In the genomic region with DNA sequence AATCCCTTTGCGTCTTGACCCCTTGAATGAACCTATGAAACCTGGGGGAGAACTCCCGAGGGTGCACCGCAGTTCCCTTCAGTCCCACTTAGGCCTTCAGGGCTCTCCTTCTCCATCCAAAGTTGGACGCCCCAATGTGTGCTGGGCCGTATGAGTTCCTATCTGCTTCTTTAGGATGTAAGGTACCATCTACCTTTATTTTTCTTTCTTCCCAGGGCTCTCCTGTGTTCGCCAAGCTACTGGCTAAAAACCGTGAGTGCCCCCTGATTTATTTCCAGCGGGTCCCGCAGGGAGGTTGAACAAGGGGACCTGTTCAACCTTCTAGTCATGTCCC, we compare ENCODE assay signal across 8 mouse cellular contexts. TPM values are rescaled to one million over a fixed set of nuclear protein-coding genes. Genes with fewer than 3 reads are reported as not detected.
DNase-seq lines count a peak whose midpoint lies in the region; ATAC-seq and TF ChIP-seq lines count a peak whose summit lies in the region.
"Had no signal": no experiment of that assay in that cellular context is flagged by ENCODE, and none has a peak within 500 bp of the region (broad histone marks: within the 10 kb centered on the region; RNA-seq: fewer than 3 reads in every experiment).

No protein-coding gene starts in this region.

- peak overlapping the region; percentile 83 for H3K9ac ChIP-seq in limb, embryonic 12.5 days (replicated peaks)

- intact Hi-C loops in left cerebral cortex, adult 2 months (cut with DNase I) = no loop called here

- H3K36me3 ChIP-seq in forebrain, embryonic 10.5 days (replicated peaks) = peaks cover 21% of the 10 kb centered on the region
- 0 out of 2 replicates have a peak, but pooled peaks cover 4% of the 10 kb centered on the region for H3K36me3 ChIP-seq in limb, embryonic 12.5 days

- no peak for TF ChIP-seq CTCF in left cerebral cortex, adult 2 months (IDR thresholded peaks at IDR 0.05)
- no peak for TF ChIP-seq CTCF in olfactory bulb, adult 2 months (IDR thresholded peaks at IDR 0.05; ENCODE audit: insufficient read depth, low read depth, low read length)

- no peak for TF ChIP-seq POLR2A in olfactory bulb, adult 2 months (IDR thresholded peaks at IDR 0.05; ENCODE audit: insufficient read depth, low read depth, low read length)

- H3K4me2 ChIP-seq in limb, embryonic 12.5 days = peak overlapping the region; percentile 75

- no peaks in the 10 kb centered on the region for H3K9me3 ChIP-seq in forebrain, embryonic 10.5 days
- no peaks in the 10 kb centered on the region for H3K9me3 ChIP-seq in limb, embryonic 12.5 days

- H3K27ac ChIP-seq in left cerebral cortex, adult 2 months = no peak overlapping the region
- peak overlapping the region; percentile 90 for H3K27ac ChIP-seq in forebrain, embryonic 10.5 days
- H3K27ac ChIP-seq in limb, embryonic 12.5 days = no peak overlapping the region
- no peak overlapping the region for H3K27ac ChIP-seq in olfactory bulb, adult 2 months (ENCODE audit: insufficient read depth, low read depth, low read length)

- no peak for DNase-seq in left cerebral cortex, adult 2 months (ENCODE audit: extremely low spot score in 1 of 2, low spot score in 2 of 2)
- DNase-seq in left cerebral cortex, adult 11 months (ENCODE audit: low spot score) = no peak
- no peak for DNase-seq in forebrain, embryonic 10.5 days (ENCODE audit: extremely low spot score, low spot score)
- no peak for DNase-seq in adrenal gland, postnatal 4 days (ENCODE audit: low spot score in 2 of 2)
- DNase-seq in embryo, embryonic 10.5 days (ENCODE audit: low spot score) = no peak

- H3K4me3 ChIP-seq in left cerebral cortex, adult 2 months = peak overlapping the region; percentile 68
- H3K4me3 ChIP-seq in forebrain, embryonic 10.5 days = peak overlapping the region; percentile 65
- peak overlapping the region; percentile 66 for H3K4me3 ChIP-seq in limb, embryonic 12.5 days (replicated peaks)
- peak overlapping the region; percentile 22; the same call in 1 of the 2 replicates for H3K4me3 ChIP-seq in olfactory bulb, adult 2 months (ENCODE audit: insufficient read depth, low read depth, low read length)

- H3K27me3 ChIP-seq in forebrain, embryonic 10.5 days (ENCODE audit: poor library complexity, severe bottlenecking) = no peaks in the 10 kb centered on the region
- H3K27me3 ChIP-seq in limb, embryonic 12.5 days = no peaks in the 10 kb centered on the region

- ATAC-seq in limb, embryonic 12.5 days (ENCODE audit: insufficient number of reproducible peaks, insufficient read depth, low FRiP score, low TSS enrichment, low read depth) = no peak

- WGBS in forebrain, embryonic 10.5 days = 4% methylated on average over 9 of the region's 9 CpGs
- 9% methylated on average over 9 of the region's 9 CpGs for WGBS in limb, embryonic 12.5 days
- WGBS in olfactory bulb, adult 2 months = 33% methylated on average over 9 of the region's 9 CpGs

- peaks cover 31% of the 10 kb centered on the region for H3K4me1 ChIP-seq in forebrain, embryonic 10.5 days
- H3K4me1 ChIP-seq in limb, embryonic 12.5 days (replicated peaks) = peaks cover 22% of the 10 kb centered on the region
- H3K4me1 ChIP-seq in olfactory bulb, adult 2 months (ENCODE audit: control insufficient read depth, insufficient read depth, low read length) = peaks cover 2% of the 10 kb centered on the region; the same call in 1 of the 2 replicates

RNA-seq across cellular contexts. Expression of gene Tnfsf9, which starts 0.9 kb away (rescaled TPM):
- total RNA-seq in left cerebral cortex, adult 2 months (2021) = under 1 TPM; 0.27 to 0.44 TPM
- polyA plus RNA-seq in forebrain, embryonic 10.5 days (2016; fragmentation: Nextera tagmentation; extraction: Ambion mirVana) = 10.6 and 11.3 TPM in 2 replicates
- polyA plus RNA-seq in limb, embryonic 12.5 days (2016; fragmentation: Nextera tagmentation; extraction: Ambion mirVana) = 10.2 and 11.3 TPM in 2 replicates
- not detected in 2 replicates for polyA plus RNA-seq in olfactory bulb, adult 2 months (2012; ENCODE audit: insufficient read depth, insufficient read length, low replicate concordance, missing spikeins)
- total RNA-seq in adrenal gland, postnatal 4 days (2021) = under 1 TPM; 0.40 to 0.45 TPM

RNA-seq across cellular contexts. Expression of gene Tubb4a, which starts 18.4 kb away (rescaled TPM):
- 100 to 1,000 TPM; 584 to 587 TPM for total RNA-seq in left cerebral cortex, adult 2 months (2021)
- polyA plus RNA-seq in forebrain, embryonic 10.5 days (2016; fragmentation: Nextera tagmentation; extraction: Ambion mirVana) = 36.2 and 40.1 TPM in 2 replicates
- 12.7 and 14.7 TPM in 2 replicates for polyA plus RNA-seq in limb, embryonic 12.5 days (2016; fragmentation: Nextera tagmentation; extraction: Ambion mirVana)
- polyA plus RNA-seq in olfactory bulb, adult 2 months (2012; ENCODE audit: insufficient read depth, insufficient read length, low replicate concordance, missing spikeins) = 276 TPM in 1 of 2 replicates, not detected in the other
- total RNA-seq in adrenal gland, postnatal 4 days (2021) = 10 to 100 TPM; 15.7 to 27.3 TPM

RNA-seq across cellular contexts. Expression of gene Dennd1c, which starts 27.7 kb away (rescaled TPM):
- total RNA-seq in left cerebral cortex, adult 2 months (2021) = 1 to 10 TPM; 1.0 to 1.5 TPM
- polyA plus RNA-seq in forebrain, embryonic 10.5 days (2016; fragmentation: Nextera tagmentation; extraction: Ambion mirVana) = 2.7 and 4.1 TPM in 2 replicates
- 0.99 and 1.2 TPM in 2 replicates for polyA plus RNA-seq in limb, embryonic 12.5 days (2016; fragmentation: Nextera tagmentation; extraction: Ambion mirVana)
- not detected in 2 replicates for polyA plus RNA-seq in olfactory bulb, adult 2 months (2012; ENCODE audit: insufficient read depth, insufficient read length, low replicate concordance, missing spikeins)
- 1 to 10 TPM; 1.6 to 2.6 TPM for total RNA-seq in adrenal gland, postnatal 4 days (2021)

RNA-seq across cellular contexts. Expression of gene Cd70, which starts 43.6 kb away (rescaled TPM):
- under 1 TPM in 1 of 2 experiments, not detected in 1; 0.58 TPM for total RNA-seq in left cerebral cortex, adult 2 months (2021)
- not detected in 2 replicates for polyA plus RNA-seq in forebrain, embryonic 10.5 days (2016; fragmentation: Nextera tagmentation; extraction: Ambion mirVana)
- not detected in 2 replicates for polyA plus RNA-seq in limb, embryonic 12.5 days (2016; fragmentation: Nextera tagmentation; extraction: Ambion mirVana)
- polyA plus RNA-seq in olfactory bulb, adult 2 months (2012; ENCODE audit: insufficient read depth, insufficient read length, low replicate concordance, missing spikeins) = not detected in 2 replicates
- total RNA-seq in adrenal gland, postnatal 4 days (2021) = not detected
- total RNA-seq: hematopoietic stem cell, adult 5-6 weeks had no signal

RNA-seq across cellular contexts. Expression of gene Slc25a23, which starts 46.3 kb away (rescaled TPM):
- total RNA-seq in left cerebral cortex, adult 2 months (2021) = 100 to 1,000 TPM; 322 to 366 TPM
- polyA plus RNA-seq in forebrain, embryonic 10.5 days (2016; fragmentation: Nextera tagmentation; extraction: Ambion mirVana) = 10.0 and 10.6 TPM in 2 replicates
- polyA plus RNA-seq in limb, embryonic 12.5 days (2016; fragmentation: Nextera tagmentation; extraction: Ambion mirVana) = 4.5 and 4.9 TPM in 2 replicates
- polyA plus RNA-seq in olfactory bulb, adult 2 months (2012; ENCODE audit: insufficient read depth, insufficient read length, low replicate concordance, missing spikeins) = 526 and 583 TPM in 2 replicates
- total RNA-seq in adrenal gland, postnatal 4 days (2021) = 10 to 100 TPM; 80.0 to 85.9 TPM

Comparison
In these comparisons a context has a peak if more than half of its experiments do, and no peak if none do; other contexts are left out.
1. RNA of gene Tnfsf9, which starts 0.9 kb away (polyA plus RNA-seq): 10.2 to 11.3 TPM in limb, embryonic 12.5 days and 10.6 to 11.3 TPM in forebrain, embryonic 10.5 days; not detected in olfactory bulb, adult 2 months; every median in the first group is over 10 times any median in the second.
2. Peak in every context shown above with its lines, with median percentiles within 50 percentile points of each other: H3K4me3 ChIP-seq.